Mouse (Mus musculus): ENCODE measurements around the gene Gm42957.

GRCm38 (mm10) chr3:96603311-96603710 lies 32.0 kb upstream of the Gm42957 start:
- TF ChIP-seq POLR2A (IDR thresholded peaks at IDR 0.05; ENCODE audit: extremely low read depth, insufficient read depth, low read length) (no peak), CTCF (IDR thresholded peaks at IDR 0.05; ENCODE audit: extremely low read depth, insufficient read depth, low read length) (no peak)
